Mouse (Mus musculus) ZHBTc4 (cell line): Measurements from ENCODE around the gene Ddx56.
A peak's percentile ranks its signal among the peaks of the same experiment; 100 is the strongest.
"Not testable (repeated sequence)": the region's sequence is repeated elsewhere in the genome, so short reads cannot be mapped to it uniquely, and the experiment has no call there.

Experiments used
- DNase-seq: peaks from one replicate; pipeline ENCODE4 v3.0.0-alpha.2; 2011; ENCODE audit warnings: low read depth, low spot score

Gene Ddx56

DNA sequence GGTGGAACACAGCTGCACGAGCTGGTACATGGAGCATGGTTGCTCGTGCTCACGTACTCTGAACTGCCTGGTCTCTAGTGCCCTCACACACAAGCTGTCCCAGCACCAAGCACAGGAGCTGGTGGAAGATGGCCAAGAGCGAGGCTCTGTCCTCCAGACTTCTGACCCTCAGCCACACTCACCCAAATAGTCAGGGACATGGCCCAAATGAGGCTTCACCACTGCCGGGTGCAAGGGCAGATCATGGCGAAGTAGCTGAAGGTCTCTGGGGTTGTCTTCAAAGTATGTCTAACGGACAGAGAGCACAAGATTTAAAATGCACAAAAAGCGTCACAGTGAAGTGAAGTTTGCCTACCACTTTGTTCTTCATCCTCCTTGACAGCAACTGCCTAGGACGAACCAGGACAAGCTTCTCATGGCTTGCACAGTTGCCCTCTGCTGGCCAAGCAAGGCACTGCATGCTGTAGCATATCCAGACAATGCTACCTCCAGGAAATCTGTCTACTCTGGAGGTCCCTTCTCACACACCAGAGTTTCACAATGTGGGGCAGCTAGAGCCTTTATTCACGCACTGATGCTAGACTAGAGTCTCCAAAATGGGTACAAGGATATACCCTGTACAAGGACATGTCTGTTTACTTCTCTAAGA, 6.0 kb downstream of the Ddx56 start:
- peak; percentile 89 for DNase-seq

DNA sequence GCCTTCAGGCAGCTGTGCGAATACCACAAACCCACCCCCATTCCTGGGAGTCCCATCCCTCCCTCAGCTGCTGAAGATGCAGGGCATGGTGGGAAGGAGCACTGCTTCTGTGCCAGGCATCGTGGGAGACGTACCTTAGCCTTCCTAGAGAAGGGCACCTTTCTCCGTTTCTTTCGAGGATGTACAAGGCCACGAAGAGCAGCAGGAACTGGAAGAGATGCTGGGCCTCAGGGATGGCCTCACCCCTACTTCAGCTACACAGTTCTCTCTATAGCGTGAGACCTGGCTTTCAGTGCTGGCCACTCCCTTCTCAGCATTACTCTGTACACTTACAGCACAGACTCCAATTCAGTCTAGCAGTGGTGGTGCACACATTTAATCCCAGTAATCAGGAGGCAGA, 8.2 kb downstream of the Ddx56 start:
- no peak for DNase-seq

DNA sequence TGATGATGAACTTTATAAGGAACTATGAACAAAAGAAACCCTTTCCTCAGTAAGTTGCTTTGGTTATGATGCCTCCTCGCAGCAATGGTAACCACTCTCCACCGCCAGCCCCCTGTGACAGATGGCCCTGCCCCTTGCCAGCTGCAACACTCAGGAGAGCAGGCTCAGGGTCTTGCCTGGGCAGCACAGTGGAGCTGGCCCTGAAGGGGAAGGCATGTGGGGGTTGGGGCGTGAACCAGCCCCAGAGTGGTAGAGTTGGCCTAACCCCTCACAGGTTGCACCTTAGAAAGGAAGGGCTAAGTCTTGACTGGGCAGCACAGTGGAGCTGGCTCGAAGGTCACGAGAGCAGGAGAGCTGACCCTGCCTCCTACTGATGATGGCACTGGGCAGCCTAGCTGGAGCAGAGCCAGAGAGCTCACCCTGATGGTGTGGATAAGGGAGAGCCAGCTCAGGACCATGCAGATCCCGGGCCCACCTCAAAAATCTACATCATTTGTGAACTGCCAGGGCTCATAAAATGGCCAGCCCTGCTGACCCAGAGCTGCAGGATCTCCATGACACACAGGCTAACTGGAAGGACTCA, 11.0 kb downstream of the Ddx56 start:
- DNase-seq: no peak

DNA sequence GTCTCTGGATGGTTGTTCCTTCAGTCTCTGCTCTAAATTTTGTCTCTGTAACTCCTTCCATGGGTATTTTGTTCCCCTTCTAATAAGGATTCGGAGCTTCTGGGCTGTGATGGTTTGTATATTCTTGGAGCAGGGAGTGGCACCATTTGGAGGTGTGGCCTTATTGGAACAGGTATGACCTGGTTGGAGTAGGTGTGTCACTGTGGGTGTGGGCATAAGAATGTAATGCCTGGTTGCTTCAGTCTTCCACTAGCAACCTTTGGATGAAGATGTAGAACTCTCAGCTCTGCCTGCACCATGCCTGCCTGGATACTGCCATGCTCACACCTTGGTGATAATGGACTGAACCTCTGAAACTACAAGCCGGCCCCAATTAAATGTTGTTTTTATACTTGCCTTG, 13.0 kb downstream of the Ddx56 start:
- DNase-seq: not testable (repeated sequence)

GRCm38 (mm10) chr11:6252824-6253223, 14.7 kb downstream of the Ddx56 start:
- DNase-seq: no peak

GRCm38 (mm10) chr11:6252248-6252647, 15.3 kb downstream of the Ddx56 start:
- DNase-seq: no peak

DNA sequence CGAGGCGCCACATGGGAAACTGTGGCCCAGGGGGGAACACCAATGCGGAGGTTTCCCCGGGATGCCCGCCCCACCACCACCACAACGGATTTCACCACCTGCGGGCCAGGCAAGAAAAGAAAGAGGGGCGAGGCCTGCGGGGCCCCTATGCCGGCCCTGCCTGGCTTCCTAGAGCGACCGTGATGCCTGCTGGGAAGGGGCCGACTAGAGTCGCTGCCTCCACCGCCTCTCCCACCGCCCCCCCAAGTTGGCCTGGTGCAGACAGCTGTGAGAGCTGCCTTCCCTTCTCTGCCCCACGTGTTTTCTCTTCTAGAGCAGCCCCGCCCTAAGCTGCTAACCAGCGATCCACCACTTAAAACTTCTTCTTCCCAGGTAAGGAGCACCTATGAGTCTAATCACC, 22.9 kb downstream of the Ddx56 start:
- DNase-seq: peak; percentile 67

DNA sequence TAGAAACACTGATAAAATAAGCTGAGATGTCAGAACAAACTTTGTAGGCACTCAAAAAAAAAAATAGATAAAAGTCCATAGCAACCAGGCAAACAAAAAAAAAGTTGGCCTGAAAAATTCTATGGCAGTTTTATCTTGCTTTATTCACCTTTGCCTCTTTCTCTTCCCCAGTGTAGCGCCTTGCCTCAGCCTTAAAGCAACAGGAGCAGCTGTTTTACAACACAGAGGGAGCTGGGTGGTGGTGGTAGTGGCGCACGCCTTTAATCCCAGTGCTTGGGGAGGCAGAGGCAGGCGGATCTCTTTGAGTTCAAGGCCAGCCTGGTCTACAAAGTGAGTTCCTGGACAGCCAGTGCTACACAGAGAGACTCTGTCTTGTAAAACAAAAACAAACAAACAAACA, 34.5 kb downstream of the Ddx56 start:
- no peak for DNase-seq

DNA sequence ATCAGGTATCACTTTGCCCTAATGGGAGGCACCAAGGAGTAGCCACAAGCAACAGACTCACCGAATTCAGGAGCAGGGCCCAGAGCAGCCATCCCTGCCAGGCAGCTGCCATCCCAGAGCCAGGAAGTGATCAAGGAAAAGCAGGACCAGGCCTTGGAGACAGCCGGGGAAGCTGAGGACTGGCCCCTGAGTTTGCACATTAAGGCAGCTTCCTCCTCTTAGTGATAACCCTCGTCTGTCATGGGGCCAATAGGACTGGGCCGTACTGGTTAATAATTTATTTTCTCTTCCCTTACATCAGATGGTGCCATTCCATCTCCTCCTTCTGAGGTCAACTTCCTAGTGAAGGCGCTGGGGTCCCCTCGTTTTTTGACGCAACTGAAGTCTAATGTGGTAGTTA, 37.6 kb downstream of the Ddx56 start, which contains the start of gene Npc1l1:
Gene Npc1l1, minus strand, starts transcription at position 132 of the 400 bp plus-strand sequence.
- no peak for DNase-seq

- no peak for DNase-seq
Observed at GRCm38 (mm10) chr11:6224541-6225229, 42.9 kb downstream of the Ddx56 start.

GRCm38 (mm10) chr11:6222187-6222586, 45.4 kb downstream of the Ddx56 start:
- DNase-seq: peak; percentile 46

DNA sequence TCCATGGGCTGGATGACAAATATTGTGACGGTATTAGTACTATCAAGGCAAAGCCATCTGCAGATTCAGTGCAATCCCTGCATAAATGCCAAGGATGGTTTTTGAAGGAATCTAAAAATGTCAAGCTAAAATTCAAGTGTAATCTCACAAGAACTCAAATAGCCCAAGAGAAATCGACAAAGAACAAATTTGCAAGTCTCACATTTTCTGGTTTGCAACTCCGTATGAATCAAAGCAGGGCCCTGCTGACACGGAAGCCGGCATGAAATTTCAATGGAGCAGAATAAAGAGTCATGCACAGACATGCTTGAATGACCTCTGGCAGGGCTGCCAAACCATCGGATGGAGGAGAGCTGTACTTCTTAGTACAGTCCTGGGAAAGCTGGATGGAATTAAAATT, 47.6 kb downstream of the Ddx56 start:
- no peak for DNase-seq

DNA sequence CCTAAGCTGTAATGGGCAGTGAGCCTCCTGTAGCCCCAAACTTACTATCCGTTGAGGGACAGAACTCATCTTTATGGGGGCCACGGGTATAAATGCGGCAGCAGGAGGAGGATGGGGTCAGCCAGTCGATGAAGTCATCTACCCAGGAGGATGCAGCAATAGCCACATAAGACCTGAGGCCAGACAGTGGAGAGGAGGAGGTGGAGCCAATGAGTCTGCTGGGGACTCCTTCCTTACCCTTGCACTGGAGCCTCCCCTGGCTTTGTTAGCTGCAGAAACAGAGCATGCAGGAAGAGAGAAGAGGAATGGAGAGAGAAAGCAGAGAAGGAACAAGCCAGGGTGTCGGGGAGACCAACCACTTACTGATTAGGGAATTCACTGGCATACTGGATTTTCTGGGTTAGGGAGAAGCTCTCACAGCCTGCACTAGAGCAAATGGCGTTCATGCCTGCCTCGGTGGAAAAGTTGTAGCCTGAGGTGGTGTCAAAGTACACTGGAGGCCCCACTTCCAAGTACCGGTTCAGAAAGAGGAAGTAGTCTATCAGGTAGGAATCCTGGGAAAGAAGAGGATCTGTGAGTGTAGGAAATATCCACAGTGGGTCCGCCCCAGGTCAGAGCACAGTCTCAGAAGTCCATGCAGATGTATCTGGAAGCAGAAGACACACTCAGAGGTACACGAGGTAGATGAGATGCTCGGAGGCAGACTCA, 49.2 kb downstream of the Ddx56 start:
- no peak for DNase-seq

- DNase-seq: peak; percentile 29
Observed at GRCm38 (mm10) chr11:6216834-6217233, 50.7 kb downstream of the Ddx56 start.
